Mouse (Mus musculus): Measurements from ENCODE around the gene Fopnl. TPM values are rescaled to one million over a fixed set of nuclear protein-coding genes. Genes with fewer than 3 reads are reported as not detected.

Gene Fopnl
- total and polyA plus RNA-seq, 3 experiments: 44.8 to 46.9 TPM; not detected in 1

- Histone ChIP-seq H3K27me3 (ENCODE audit: control insufficient read depth in 1 of 2, insufficient read depth in 2 of 2, low read length in 2 of 2) (no peaks in the 10 kb centered on the region), H3K36me3 (ENCODE audit: control insufficient read depth in 1 of 2, insufficient read depth in 2 of 2, low read length in 2 of 2) (peaks cover 0 to 43% of the 10 kb centered on the region in 2 experiments; a peak in 2 of 4 replicates), H3K9me3 (replicated peaks; ENCODE audit: insufficient read depth, low read length) (no peaks in the 10 kb centered on the region), H3K79me2 (ENCODE audit: control insufficient read depth, insufficient read depth, low read length, poor library complexity) (peaks cover 23% of the 10 kb centered on the region), H3K4me3 (ENCODE audit: control insufficient read depth in 1 of 2, insufficient read depth in 1 of 2, low read depth in 2 of 2, low read length in 2 of 2) (no peak overlapping the region), H3K4me1 (ENCODE audit: control insufficient read depth in 1 of 2, insufficient read depth in 2 of 2, low read length in 2 of 2) (peaks cover 21 to 37% of the 10 kb centered on the region in 2 experiments), H3K9ac (ENCODE audit: control insufficient read depth, low read depth, low read length, poor library complexity, severe bottlenecking) (no peak overlapping the region), H3K27ac (ENCODE audit: control insufficient read depth, low read depth, low read length) (no peak overlapping the region)
- TF ChIP-seq MXI1 (IDR thresholded peaks at IDR 0.05; ENCODE audit: low read depth, low read length): no peak
- no peak for TF ChIP-seq ZMIZ1 (IDR thresholded peaks at IDR 0.05; ENCODE audit: low read depth, low read length)
- no peak for TF ChIP-seq EP300 (IDR thresholded peaks at IDR 0.05; ENCODE audit: low read depth in 1 of 2, low read length in 2 of 2)
- no peak for TF ChIP-seq ELF1 (IDR thresholded peaks at IDR 0.05; ENCODE audit: low read depth, low read length)
- no peak for TF ChIP-seq CHD2 (IDR thresholded peaks at IDR 0.05; ENCODE audit: low read length)
- TF ChIP-seq BHLHE40 (IDR thresholded peaks at IDR 0.05; ENCODE audit: borderline replicate concordance, low read depth, low read length): no peak
- DNase-seq (ENCODE audit: low read depth, low spot score): no peak
Observed at GRCm38 (mm10) chr16:14358531-14358930, 41.3 kb upstream of the Fopnl start.

- peaks cover 15 to 36% of the 10 kb centered on the region in 2 experiments for H3K4me1 ChIP-seq (ENCODE audit: control insufficient read depth in 1 of 2, insufficient read depth in 2 of 2, low read length in 2 of 2)
Observed at GRCm38 (mm10) chr16:14357859-14358258, 40.7 kb upstream of the Fopnl start.

GRCm38 (mm10) chr16:14352663-14353062 is 35.5 kb upstream of the Fopnl start:
- Histone ChIP-seq H3K27me3 (ENCODE audit: control insufficient read depth in 1 of 2, insufficient read depth in 2 of 2, low read length in 2 of 2) (no peaks in the 10 kb centered on the region), H3K4me1 (ENCODE audit: control insufficient read depth in 1 of 2, insufficient read depth in 2 of 2, low read length in 2 of 2) (peaks cover 17 to 38% of the 10 kb centered on the region in 2 experiments), H3K4me3 (ENCODE audit: control insufficient read depth in 1 of 2, insufficient read depth in 1 of 2, low read depth in 2 of 2, low read length in 2 of 2) (0 out of 4 replicates have a peak overlapping the region, but pooled peaks of 1 of the 2 experiments have one; percentile 10), H3K36me3 (ENCODE audit: control insufficient read depth in 1 of 2, insufficient read depth in 2 of 2, low read length in 2 of 2) (peaks cover 0 to 49% of the 10 kb centered on the region in 2 experiments; a peak in 2 of 4 replicates), H3K9me3 (replicated peaks; ENCODE audit: insufficient read depth, low read length) (no peaks in the 10 kb centered on the region), H3K27ac (ENCODE audit: control insufficient read depth, low read depth, low read length) (peak overlapping the region; percentile 96), H3K79me2 (ENCODE audit: control insufficient read depth, insufficient read depth, low read length, poor library complexity) (no peaks in the 10 kb centered on the region), H3K9ac (ENCODE audit: control insufficient read depth, low read depth, low read length, poor library complexity, severe bottlenecking) (peak overlapping the region; percentile 50)
- peak; percentile 70 for DNase-seq (ENCODE audit: low read depth, low spot score)
- TF ChIP-seq POLR2AphosphoS5 (IDR thresholded peaks at IDR 0.05; ENCODE audit: borderline replicate concordance, low read depth, low read length): no peak
- no peak for TF ChIP-seq JUND (IDR thresholded peaks at IDR 0.05; ENCODE audit: low read depth, low read length)
- no peak for TF ChIP-seq USF2 (IDR thresholded peaks at IDR 0.05; ENCODE audit: borderline replicate concordance in 1 of 2, insufficient read depth in 1 of 2, low read depth in 1 of 2, low read length in 2 of 2)
- TF ChIP-seq NRF1 (IDR thresholded peaks at IDR 0.05; ENCODE audit: insufficient read depth, low read depth, low read length, poor library complexity, severe bottlenecking): no peak
- TF ChIP-seq MAFK (IDR thresholded peaks at IDR 0.05; ENCODE audit: borderline replicate concordance, low read depth, low read length): peak; percentile 97
- no peak for TF ChIP-seq ELF1 (IDR thresholded peaks at IDR 0.05; ENCODE audit: low read depth, low read length)
- no peak for TF ChIP-seq MYC (IDR thresholded peaks at IDR 0.05; ENCODE audit: low read depth, low read length)
- TF ChIP-seq E2F4 (IDR thresholded peaks at IDR 0.05; ENCODE audit: borderline replicate concordance, low read depth, low read length): no peak
- no peak for TF ChIP-seq KAT2A (conservative IDR thresholded peaks at IDR 0.05; ENCODE audit: low read depth, low read length)
- TF ChIP-seq ZMIZ1 (IDR thresholded peaks at IDR 0.05; ENCODE audit: low read depth, low read length): no peak
- no peak for TF ChIP-seq ZKSCAN1 (IDR thresholded peaks at IDR 0.05; ENCODE audit: low read depth, low read length)
- no peak for TF ChIP-seq SMC3 (IDR thresholded peaks at IDR 0.05; ENCODE audit: low read depth, low read length)
- TF ChIP-seq MAX (IDR thresholded peaks at IDR 0.05; ENCODE audit: low read length): no peak
- TF ChIP-seq HCFC1 (IDR thresholded peaks at IDR 0.05; ENCODE audit: low read depth, low read length): no peak
- TF ChIP-seq ZNF384 (IDR thresholded peaks at IDR 0.05; ENCODE audit: low read depth, low read length): peak; percentile 79
- no peak for TF ChIP-seq ZC3H11A (IDR thresholded peaks at IDR 0.05; ENCODE audit: low read depth, low read length)
- TF ChIP-seq EP300 (IDR thresholded peaks at IDR 0.05; ENCODE audit: low read depth in 1 of 2, low read length in 2 of 2): peak; percentile 21 to 67; a peak in 1 of 4 replicates
- no peak for TF ChIP-seq CTCF (IDR thresholded peaks at IDR 0.05 in 2 of 3, conservative IDR thresholded peaks at IDR 0.05 in 1 of 3; ENCODE audit: control insufficient read depth in 1 of 3, insufficient read depth in 1 of 3, low read depth in 2 of 3, low read length in 3 of 3, poor library complexity in 1 of 3, severe bottlenecking in 1 of 3)
- no peak for TF ChIP-seq RCOR1 (IDR thresholded peaks at IDR 0.05; ENCODE audit: low read depth, low read length)

More at GRCm38 (mm10) chr16:14357859-14358258, 40.7 kb upstream of the Fopnl start:
- DNase-seq (ENCODE audit: low read depth, low spot score): peak; percentile 39
- peak overlapping the region; percentile 4; the same call in 1 of the 2 replicates for H3K9ac ChIP-seq (ENCODE audit: control insufficient read depth, low read depth, low read length, poor library complexity, severe bottlenecking)
- no peaks in the 10 kb centered on the region for H3K27me3 ChIP-seq (ENCODE audit: control insufficient read depth in 1 of 2, insufficient read depth in 2 of 2, low read length in 2 of 2)
- H3K4me3 ChIP-seq (ENCODE audit: control insufficient read depth in 1 of 2, insufficient read depth in 1 of 2, low read depth in 2 of 2, low read length in 2 of 2): no peak overlapping the region
- no peaks in the 10 kb centered on the region for H3K9me3 ChIP-seq (replicated peaks; ENCODE audit: insufficient read depth, low read length)
- peaks cover 0 to 39% of the 10 kb centered on the region in 2 experiments; a peak in 2 of 4 replicates for H3K36me3 ChIP-seq (ENCODE audit: control insufficient read depth in 1 of 2, insufficient read depth in 2 of 2, low read length in 2 of 2)
- TF ChIP-seq MYC (IDR thresholded peaks at IDR 0.05; ENCODE audit: low read depth, low read length) (no peak), USF2 (IDR thresholded peaks at IDR 0.05; ENCODE audit: borderline replicate concordance in 1 of 2, insufficient read depth in 1 of 2, low read depth in 1 of 2, low read length in 2 of 2) (no peak), POLR2A (IDR thresholded peaks at IDR 0.05; ENCODE audit: control insufficient read depth in 1 of 2, insufficient read depth in 1 of 2, low read depth in 1 of 2, low read length in 2 of 2, poor library complexity in 1 of 2) (no peak), MAZ (IDR thresholded peaks at IDR 0.05; ENCODE audit: low read depth, low read length) (no peak)
- H3K79me2 ChIP-seq (ENCODE audit: control insufficient read depth, insufficient read depth, low read length, poor library complexity): peaks cover 17% of the 10 kb centered on the region
- H3K27ac ChIP-seq (ENCODE audit: control insufficient read depth, low read depth, low read length): no peak overlapping the region; the same call in 1 of the 2 replicates

Data from MEL (cell line).